Mouse (Mus musculus) midbrain, postnatal 0 days (tissue): Measurements from ENCODE around the gene Zfp853. TPM values are rescaled to one million over a fixed set of nuclear protein-coding genes. Genes with fewer than 3 reads are reported as not detected.

Experiments
- ATAC-seq: fragments of 200-750 bp; cut with Nextera tagmentation; 2 replicates; pipeline ENCODE4 v1.8.0; 2017; ENCODE audit warnings: moderate number of reproducible peaks, mild to moderate bottlenecking, moderate TSS enrichment, moderate library complexity; ENCODE audit not compliant: low FRiP score
- DNase-seq: peaks from one replicate; pipeline ENCODE4 v3.0.0-alpha.2; 2015; ENCODE audit warnings: low spot score
- H3K27ac ChIP-seq: fragments of 300-500 bp; sonication (generic); 2 replicates; pipeline ENCODE4 v1.5.1; 2014; ENCODE audit warnings: low read depth, mild to moderate bottlenecking, low read length, mixed read lengths
- H3K27me3 ChIP-seq: fragments of 300-500 bp; sonication (generic); 2 replicates; pipeline ENCODE4 v1.6.1; 2014; ENCODE audit warnings: low read length, control low read depth, mixed read lengths; ENCODE audit not compliant: insufficient read depth
- H3K36me3 ChIP-seq: fragments of 300-500 bp; sonication (generic); 2 replicates; pipeline ENCODE4 v1.6.1; 2014; ENCODE audit warnings: low read length, control low read depth, mixed read lengths; ENCODE audit not compliant: insufficient read depth
- H3K4me1 ChIP-seq: fragments of 300-500 bp; sonication (generic); 2 replicates; pipeline ENCODE4 v1.6.1; 2014; ENCODE audit warnings: mild to moderate bottlenecking, control low read depth, antibody characterized with exemption, low read length, mixed read lengths; ENCODE audit not compliant: insufficient read depth
- H3K4me2 ChIP-seq: fragments of 300-500 bp; sonication (generic); 2 replicates; pipeline ENCODE4 v1.6.1; 2014; ENCODE audit warnings: low read depth, mild to moderate bottlenecking, low read length, mixed read lengths; ENCODE audit not compliant: poor library complexity, severe bottlenecking
- H3K4me3 ChIP-seq: fragments of 300-500 bp; sonication (generic); 2 replicates; pipeline ENCODE4 v1.5.1; 2014; ENCODE audit warnings: low read depth, mild to moderate bottlenecking, low read length, moderate library complexity
- H3K9ac ChIP-seq: fragments of 300-500 bp; sonication (generic); replicated peaks from 2 replicates; pipeline ENCODE4 v1.6.1; 2014; ENCODE audit warnings: mild to moderate bottlenecking, low read length, moderate library complexity, mixed read lengths; ENCODE audit not compliant: poor library complexity, severe bottlenecking
- H3K9me3 ChIP-seq: fragments of 300-500 bp; sonication (generic); 2 replicates; pipeline ENCODE4 v1.6.1; 2016; ENCODE audit warnings: low read length, control low read depth
- CTCF ChIP-seq: IDR thresholded peaks from 2 replicates; pipeline ENCODE4 v1.5.1; 2016; ENCODE audit warnings: antibody characterized with exemption, mild to moderate bottlenecking
- WGBS: fragments of 180-500 bp; shearing (Covaris S2); extraction: QIAGEN DNeasy Blood & Tissue Kit; methylation state at CpG from one replicate; pipeline ENCODE4 v1.1.7; 2014; 5-methylcytosine and 5-hydroxymethylcytosine counted together
- polyA plus RNA-seq: library from polyadenylated mRNA; unstranded; fragments of >200 nt; fragmentation: Nextera tagmentation; extraction: Ambion mirVana; gene quantifications from 2 replicates; pipeline ENCODE4 v1.2.1, GENCODE M21; 2015
- total RNA-seq: library from RNA; depleted of rRNA; stranded (reverse); fragments of >200 nt; gene quantifications from 2 replicates; pipeline ENCODE4 v1.2.3, GENCODE M21; 2014

The Zfp853 gene
- total and polyA plus RNA-seq, 2 experiments from 2014 or later = 0.62 to 31.3 TPM

DNA sequence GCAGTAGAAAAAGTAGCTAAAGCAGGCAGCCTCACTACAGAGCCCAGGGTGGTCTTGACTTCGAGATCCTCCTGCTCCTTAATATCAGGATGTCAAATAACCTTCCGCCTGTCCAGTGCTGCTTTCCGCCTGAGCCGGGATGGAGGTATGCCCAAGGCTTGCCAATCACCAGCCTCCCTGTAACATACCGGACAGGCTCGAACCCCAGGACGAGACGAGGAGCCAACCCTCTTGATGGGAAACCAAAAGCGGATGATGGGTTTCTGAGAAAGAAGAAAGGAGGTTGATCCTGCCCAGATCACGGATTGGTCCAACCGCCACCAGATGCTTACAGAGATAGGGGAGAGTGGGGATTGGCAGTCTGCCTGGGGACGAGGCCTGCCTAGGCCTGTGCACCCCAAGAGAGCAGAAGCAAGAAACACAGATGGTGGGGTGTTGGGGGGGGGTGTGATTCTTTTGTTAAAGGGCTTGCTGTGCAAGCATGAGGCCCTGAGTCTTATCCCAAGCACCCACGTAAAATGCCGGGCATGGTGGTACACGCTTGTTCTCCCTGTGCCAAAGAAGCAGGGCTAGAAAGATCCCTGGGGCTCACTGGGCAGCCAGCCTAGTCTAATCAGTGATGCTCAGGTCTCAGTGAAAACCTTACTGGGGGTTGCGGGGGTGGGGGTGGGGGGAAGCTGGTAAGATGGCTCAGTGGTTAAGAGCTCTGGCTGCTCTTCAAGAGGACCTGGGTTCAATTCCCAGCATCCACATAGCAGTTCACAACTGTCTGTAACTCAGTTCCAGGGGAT, 20.7 kb downstream of the Zfp853 start:
- ATAC-seq (no peak), DNase-seq (no peak)
- Histone ChIP-seq H3K4me2 (no peak overlapping the region), H3K4me3 (no peak overlapping the region), H3K9ac (no peak overlapping the region), H3K27ac (no peak overlapping the region), H3K27me3 (no peaks in the 10 kb centered on the region), H3K4me1 (peaks cover 6% of the 10 kb centered on the region; the same call in 1 of the 2 replicates), H3K9me3 (no peaks in the 10 kb centered on the region), H3K36me3 (no peaks in the 10 kb centered on the region)
- WGBS = 87% methylated on average over 16 of the region's 16 CpGs
- TF ChIP-seq CTCF = no peak

DNA sequence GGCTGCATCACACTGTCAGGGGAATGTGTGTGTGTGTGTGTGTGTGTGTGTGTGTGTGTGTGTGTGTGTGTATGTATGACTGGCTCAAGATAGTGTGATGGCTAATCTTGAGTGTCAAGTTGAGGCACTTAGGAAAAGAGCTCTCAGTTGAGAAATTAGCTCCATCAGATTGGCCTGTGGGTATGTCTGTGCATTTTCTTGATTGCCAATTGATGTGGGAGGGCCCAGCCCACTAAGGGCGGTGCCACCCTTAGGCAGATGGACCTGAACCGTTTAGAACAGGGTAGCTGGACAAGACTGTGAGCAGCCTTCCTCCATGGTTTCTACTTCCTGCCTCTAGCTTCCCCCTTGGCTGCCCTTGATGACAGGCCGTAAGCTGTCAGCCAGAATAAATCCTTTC, 21.3 kb downstream of the Zfp853 start:
- Histone ChIP-seq H3K9me3 (no peaks in the 10 kb centered on the region), H3K27me3 (no peaks in the 10 kb centered on the region), H3K4me1 (peaks cover 6% of the 10 kb centered on the region; the same call in 1 of the 2 replicates), H3K36me3 (no peaks in the 10 kb centered on the region), H3K27ac (no peak overlapping the region), H3K9ac (no peak overlapping the region), H3K4me2 (no peak overlapping the region), H3K4me3 (no peak overlapping the region)
- no peak for ATAC-seq
- DNase-seq = no peak
- 81% methylated on average over 3 of the region's 3 CpGs for WGBS
- TF ChIP-seq CTCF = no peak

DNA sequence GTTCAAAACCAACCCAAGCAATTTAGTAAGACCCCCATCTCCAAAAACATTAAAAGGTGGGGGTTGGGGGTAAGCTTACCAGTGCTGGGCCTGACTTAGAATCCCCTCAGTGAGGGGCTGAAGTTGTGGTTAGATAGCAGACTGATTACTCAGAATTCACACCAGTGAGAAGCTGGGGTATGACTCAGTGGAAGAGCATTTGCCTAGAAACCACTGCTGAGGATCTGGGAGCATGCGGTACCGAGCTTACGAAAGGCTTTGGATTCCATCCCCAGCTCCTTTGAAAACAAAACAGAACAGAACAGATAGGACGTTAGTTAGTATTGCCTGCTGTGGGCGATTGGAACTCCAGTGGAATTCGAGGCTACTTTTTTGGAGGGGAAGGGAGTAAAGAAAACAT, 21.8 kb downstream of the Zfp853 start:
- no peak overlapping the region for H3K4me3 ChIP-seq
- H3K4me1 ChIP-seq = peaks cover 6% of the 10 kb centered on the region; the same call in 1 of the 2 replicates
- H3K4me2 ChIP-seq = no peak overlapping the region
- 91% methylated on average over 6 of the region's 6 CpGs for WGBS
- DNase-seq (no peak), ATAC-seq (no peak)
- H3K27me3 ChIP-seq = no peaks in the 10 kb centered on the region
- no peaks in the 10 kb centered on the region for H3K9me3 ChIP-seq
- H3K27ac ChIP-seq = no peak overlapping the region
- no peak for TF ChIP-seq CTCF
- H3K36me3 ChIP-seq = no peaks in the 10 kb centered on the region
- no peak overlapping the region for H3K9ac ChIP-seq

DNA sequence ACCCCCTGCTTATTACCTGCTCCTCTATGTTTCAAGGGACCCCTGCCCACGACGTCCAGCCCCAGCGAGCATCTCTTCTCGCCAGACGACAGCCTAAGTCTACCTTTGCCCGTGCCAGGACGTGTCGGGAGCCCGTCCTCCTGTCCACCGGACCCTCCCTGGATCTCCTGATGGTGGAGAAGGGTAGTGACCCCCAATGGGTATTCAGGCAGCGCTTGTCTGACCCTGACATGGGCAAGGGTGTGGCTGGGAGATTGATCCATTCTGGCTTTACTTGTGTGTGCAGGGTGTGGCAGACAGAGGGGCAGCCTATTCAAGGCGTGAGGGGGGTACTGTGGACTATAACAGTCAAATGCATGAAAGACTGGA, 23.3 kb downstream of the Zfp853 start:
- H3K9me3 ChIP-seq = no peaks in the 10 kb centered on the region
- 4% methylated on average over 12 of the region's 12 CpGs for WGBS
- 0 out of 2 replicates have a peak, but pooled peaks have one; percentile 11 for TF ChIP-seq CTCF
- H3K27me3 ChIP-seq = no peaks in the 10 kb centered on the region
- peak overlapping the region; percentile 84 for H3K4me3 ChIP-seq
- peak overlapping the region; percentile 64 for H3K4me2 ChIP-seq
- peak overlapping the region; percentile 80 for H3K27ac ChIP-seq
- no peak; the same call in 1 of the 2 replicates for ATAC-seq
- H3K4me1 ChIP-seq = peaks cover 6% of the 10 kb centered on the region; the same call in 1 of the 2 replicates
- H3K9ac ChIP-seq = peak overlapping the region; percentile 95
- DNase-seq = no peak
- H3K36me3 ChIP-seq = no peaks in the 10 kb centered on the region

GRCm38 (mm10) chr5:143269363-143270150, 23.9 kb downstream of the Zfp853 start, which contains the start of gene Zfp316:
Zfp316 (minus strand) TSS chr5:143270022.
- Histone ChIP-seq H3K27me3 (no peaks in the 10 kb centered on the region), H3K4me2 (peak within 1 kb of the TSS; percentile 64), H3K36me3 (0 out of 2 replicates have a peak, but pooled peaks cover 2% of the 10 kb centered on the region), H3K9me3 (no peaks in the 10 kb centered on the region), H3K9ac (peak within 1 kb of the TSS; percentile 95), H3K4me3 (peak within 1 kb of the TSS; percentile 84), H3K27ac (peak within 1 kb of the TSS; percentile 80), H3K4me1 (peaks cover 6% of the 10 kb centered on the region; the same call in 1 of the 2 replicates)
- DNase-seq = peak; percentile 84
- peak; percentile 85 for ATAC-seq
- no peak; the same call in 1 of the 2 replicates for TF ChIP-seq CTCF
- under 1% methylated on average over 48 of the region's 79 CpGs for WGBS
